Mouse (Mus musculus) neural tube, embryonic 11.5 days (tissue): ENCODE measurements around the gene Ccm2l. TPM values are rescaled to one million over a fixed set of nuclear protein-coding genes. Genes with fewer than 3 reads are reported as not detected.

Source experiments
- ATAC-seq: fragments of 200-750 bp; cut with Nextera tagmentation; 2 replicates; pipeline ENCODE4 v1.8.0; 2017; ENCODE audit warnings: moderate number of reproducible peaks, mild to moderate bottlenecking, moderate TSS enrichment, moderate library complexity; ENCODE audit not compliant: insufficient read depth, low FRiP score, low TSS enrichment
- DNase-seq: peaks from one replicate; pipeline ENCODE4 v3.0.0-alpha.2; 2015; ENCODE audit warnings: low spot score
- H3K27ac ChIP-seq: fragments of 300-500 bp; sonication (generic); 2 replicates; pipeline ENCODE4 v1.5.1; 2014; ENCODE audit warnings: low read depth, mild to moderate bottlenecking, low read length
- H3K27me3 ChIP-seq: fragments of 300-500 bp; sonication (generic); 2 replicates; pipeline ENCODE4 v1.6.1; 2014; ENCODE audit warnings: mild to moderate bottlenecking, low read length, mixed read lengths; ENCODE audit not compliant: control insufficient read depth, insufficient read depth
- H3K36me3 ChIP-seq: fragments of 300-500 bp; sonication (generic); 2 replicates; pipeline ENCODE4 v1.6.1; 2014; ENCODE audit warnings: mild to moderate bottlenecking, low read length, moderate library complexity, mixed read lengths; ENCODE audit not compliant: control insufficient read depth, insufficient read depth
- H3K4me1 ChIP-seq: fragments of 300-500 bp; sonication (generic); 2 replicates; pipeline ENCODE4 v1.6.1; 2014; ENCODE audit warnings: low read length, mixed read lengths; ENCODE audit not compliant: control insufficient read depth, insufficient read depth
- H3K4me2 ChIP-seq: fragments of 300-500 bp; sonication (generic); 2 replicates; pipeline ENCODE4 v1.6.1; 2014; ENCODE audit warnings: low read depth, mild to moderate bottlenecking, moderate library complexity
- H3K4me3 ChIP-seq: fragments of 300-500 bp; sonication (generic); 2 replicates; pipeline ENCODE4 v1.5.1; 2014; ENCODE audit warnings: low read depth, low read length
- H3K9ac ChIP-seq: fragments of 300-500 bp; sonication (generic); 2 replicates; pipeline ENCODE4 v1.6.1; 2014; ENCODE audit warnings: mild to moderate bottlenecking, low read length
- H3K9me3 ChIP-seq: fragments of 300-500 bp; sonication (generic); 2 replicates; pipeline ENCODE4 v1.6.1; 2016; ENCODE audit warnings: low read length; ENCODE audit not compliant: control insufficient read depth
- WGBS: fragments of 180-500 bp; shearing (Covaris S2); extraction: QIAGEN DNeasy Blood & Tissue Kit; methylation state at CpG from one replicate; pipeline ENCODE4 v1.1.7; 2014; 5-methylcytosine and 5-hydroxymethylcytosine counted together
- polyA plus RNA-seq: library from polyadenylated mRNA; unstranded; fragments of >200 nt; fragmentation: Nextera tagmentation; extraction: Ambion mirVana; gene quantifications from 2 replicates; pipeline ENCODE4 v1.2.1, GENCODE M21; 2014

The Ccm2l gene
- polyA plus RNA-seq, 1 experiment from 2014 or later = 1.5 TPM

- Histone ChIP-seq H3K27ac (no peak overlapping the region), H3K27me3 (no peaks in the 10 kb centered on the region), H3K36me3 (no peaks in the 10 kb centered on the region), H3K9me3 (no peaks in the 10 kb centered on the region), H3K4me1 (no peaks in the 10 kb centered on the region), H3K9ac (no peak overlapping the region), H3K4me3 (no peak overlapping the region), H3K4me2 (no peak overlapping the region)
- 38% methylated on average over 10 of the region's 10 CpGs for WGBS
- DNase-seq = no peak
- ATAC-seq = no peak
Measured at GRCm38 (mm10) chr2:153090551-153091165, 24.9 kb downstream of the Ccm2l start.

- ATAC-seq (no peak), DNase-seq (peak; percentile 35)
- Histone ChIP-seq H3K27me3 (peaks cover 25% of the 10 kb centered on the region), H3K27ac (no peak overlapping the region), H3K9ac (no peak overlapping the region), H3K4me3 (no peak overlapping the region), H3K4me2 (peak overlapping the region; percentile 13; the same call in 1 of the 2 replicates), H3K36me3 (no peaks in the 10 kb centered on the region), H3K4me1 (peaks cover 8% of the 10 kb centered on the region; the same call in 1 of the 2 replicates), H3K9me3 (no peaks in the 10 kb centered on the region)
- 37% methylated on average over 23 of the region's 23 CpGs for WGBS
Measured at GRCm38 (mm10) chr2:153107046-153107766, 41.5 kb downstream of the Ccm2l start.

- ATAC-seq (no peak), DNase-seq (peak; percentile 23)
- Histone ChIP-seq H3K4me1 (peaks cover 8% of the 10 kb centered on the region; the same call in 1 of the 2 replicates), H3K27me3 (peaks cover 25% of the 10 kb centered on the region), H3K36me3 (no peaks in the 10 kb centered on the region), H3K9ac (no peak overlapping the region), H3K4me2 (peak overlapping the region; percentile 66), H3K27ac (no peak overlapping the region), H3K4me3 (no peak overlapping the region), H3K9me3 (no peaks in the 10 kb centered on the region)
- 2% methylated on average over 15 of the region's 15 CpGs for WGBS
Measured at GRCm38 (mm10) chr2:153107802-153108201, 42.0 kb downstream of the Ccm2l start.

GRCm38 (mm10) chr2:153108313-153109264 lies 42.8 kb downstream of the Ccm2l start, which contains the start of gene Hck:
Gene Hck (plus strand): TSS chr2:153108468.
- Histone ChIP-seq H3K4me1 (peaks cover 8% of the 10 kb centered on the region; the same call in 1 of the 2 replicates), H3K27ac (no peak within 1 kb of the TSS), H3K4me3 (peak within 1 kb of the TSS; percentile 37), H3K9me3 (no peaks in the 10 kb centered on the region), H3K9ac (peak within 1 kb of the TSS; percentile 35), H3K4me2 (peak within 1 kb of the TSS; percentile 66), H3K36me3 (no peaks in the 10 kb centered on the region), H3K27me3 (peaks cover 25% of the 10 kb centered on the region)
- WGBS = 3% methylated on average over 52 of the region's 52 CpGs
- DNase-seq = peak; percentile 61
- peak; percentile 38; the same call in 1 of the 2 replicates for ATAC-seq

- H3K4me3 ChIP-seq = no peak overlapping the region
- WGBS = 67% methylated on average over 7 of the region's 7 CpGs
- H3K36me3 ChIP-seq = no peaks in the 10 kb centered on the region
- H3K4me1 ChIP-seq = peaks cover 8% of the 10 kb centered on the region; the same call in 1 of the 2 replicates
- H3K9ac ChIP-seq = no peak overlapping the region
- peaks cover 25% of the 10 kb centered on the region for H3K27me3 ChIP-seq
- H3K27ac ChIP-seq = no peak overlapping the region
- ATAC-seq (no peak), DNase-seq (no peak)
- no peak overlapping the region for H3K4me2 ChIP-seq
- no peaks in the 10 kb centered on the region for H3K9me3 ChIP-seq
Measured at GRCm38 (mm10) chr2:153109596-153109995, 43.8 kb downstream of the Ccm2l start.

GRCm38 (mm10) chr2:153111298-153111697 lies 45.5 kb downstream of the Ccm2l start:
- peaks cover 8% of the 10 kb centered on the region; the same call in 1 of the 2 replicates for H3K4me1 ChIP-seq
- H3K27ac ChIP-seq = no peak overlapping the region

GRCm38 (mm10) chr2:153115679-153116081 lies 49.9 kb downstream of the Ccm2l start:
- DNase-seq (peak; percentile 6), ATAC-seq (no peak)
- H3K9ac ChIP-seq = no peak overlapping the region
- no peaks in the 10 kb centered on the region for H3K36me3 ChIP-seq
- no peak overlapping the region for H3K4me3 ChIP-seq
- no peaks in the 10 kb centered on the region for H3K27me3 ChIP-seq
- WGBS = 76% methylated on average over 4 of the region's 4 CpGs
- no peak overlapping the region for H3K4me2 ChIP-seq
- H3K9me3 ChIP-seq = no peaks in the 10 kb centered on the region
- H3K4me1 ChIP-seq = no peaks in the 10 kb centered on the region
- no peak overlapping the region for H3K27ac ChIP-seq

More at GRCm38 (mm10) chr2:153111298-153111697, 45.5 kb downstream of the Ccm2l start:
- DNase-seq = no peak
- no peaks in the 10 kb centered on the region for H3K9me3 ChIP-seq
- no peak overlapping the region for H3K9ac ChIP-seq
- no peak overlapping the region for H3K4me3 ChIP-seq
- H3K36me3 ChIP-seq = no peaks in the 10 kb centered on the region
- peaks cover 25% of the 10 kb centered on the region for H3K27me3 ChIP-seq
- no peak overlapping the region for H3K4me2 ChIP-seq
- 88% methylated on average over 7 of the region's 7 CpGs for whole genome bisulfite sequencing
- no peak for ATAC-seq

- H3K27me3 ChIP-seq = no peaks in the 10 kb centered on the region
- no peak overlapping the region for H3K4me3 ChIP-seq
- ATAC-seq = no peak
- no peak overlapping the region for H3K9ac ChIP-seq
- no peak for DNase-seq
- 85% methylated on average over 7 of the region's 7 CpGs for WGBS
- H3K36me3 ChIP-seq = no peaks in the 10 kb centered on the region
- H3K4me2 ChIP-seq = no peak overlapping the region
- H3K27ac ChIP-seq = no peak overlapping the region
- no peaks in the 10 kb centered on the region for H3K4me1 ChIP-seq
- no peaks in the 10 kb centered on the region for H3K9me3 ChIP-seq
Measured at GRCm38 (mm10) chr2:153117051-153117486, 51.3 kb downstream of the Ccm2l start.
